Mouse (Mus musculus): Measurements from ENCODE around the gene Slc25a17. TPM values are rescaled to one million over a fixed set of nuclear protein-coding genes. Genes with fewer than 3 reads are reported as not detected.
A peak's percentile ranks its signal among the peaks of the same experiment; 100 is the strongest.

Slc25a17 gene
- polyA plus RNA-seq, 1 experiment from 2014 or later, result 148 TPM

DNA sequence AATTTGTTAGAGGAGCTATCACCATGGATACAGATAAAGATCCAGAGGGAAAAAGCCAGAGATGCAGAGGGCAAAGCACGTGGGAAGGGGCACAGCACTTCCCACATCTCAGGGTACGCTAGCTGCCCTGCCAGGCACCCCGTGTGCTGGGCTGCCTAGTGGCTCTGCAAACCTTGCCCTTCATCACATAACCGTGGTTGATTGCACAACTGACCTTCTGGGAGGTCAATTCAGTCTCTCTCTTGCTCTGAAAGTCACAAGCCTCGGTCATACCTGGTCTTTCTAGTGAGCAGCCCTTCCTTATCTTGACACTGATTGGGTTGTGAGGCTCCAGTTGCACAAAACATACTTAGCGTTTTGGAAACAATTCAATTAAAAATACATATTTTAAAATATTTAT, 62.4 kb downstream of the Slc25a17 start:
- H3K4me3 ChIP-seq (ENCODE audit: low read length), result no peak overlapping the region
- no peak overlapping the region for H3K9ac ChIP-seq (replicated peaks; ENCODE audit: low read length)
- 0 out of 2 replicates have a peak, but pooled peaks cover 2% of the 10 kb centered on the region for H3K9me3 ChIP-seq (ENCODE audit: low read length)
- peaks cover 18% of the 10 kb centered on the region for H3K4me1 ChIP-seq (ENCODE audit: insufficient read depth, low read length)
- H3K36me3 ChIP-seq (ENCODE audit: insufficient read depth, low read length), result no peaks in the 10 kb centered on the region
- WGBS, result 75% methylated on average over 6 of the region's 6 CpGs
- H3K27ac ChIP-seq (ENCODE audit: low read length), result no peak overlapping the region
- no peaks in the 10 kb centered on the region for H3K27me3 ChIP-seq (ENCODE audit: insufficient read depth, low read length)
- ATAC-seq (ENCODE audit: low FRiP score, low TSS enrichment), result no peak
- H3K4me2 ChIP-seq (replicated peaks; ENCODE audit: low read depth, low read length), result no peak overlapping the region

DNA sequence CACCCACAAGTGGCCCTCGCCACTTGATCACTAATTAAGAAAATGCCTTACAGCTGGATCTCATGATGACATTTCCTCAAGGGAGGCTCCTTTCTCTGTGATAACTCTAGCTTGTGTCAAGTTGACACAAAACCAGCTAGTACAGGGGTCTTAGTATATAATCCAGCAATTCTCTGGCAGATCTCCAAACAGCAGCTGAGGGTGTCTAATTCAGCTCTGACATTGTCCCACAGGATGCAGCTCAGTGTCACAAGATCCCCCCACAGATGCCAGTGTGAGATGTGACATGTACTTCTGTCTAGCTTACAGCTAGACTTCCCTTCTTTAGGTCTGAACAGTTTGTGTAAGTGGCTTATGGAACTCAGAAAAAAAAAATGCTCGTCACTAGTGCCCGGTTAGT, 63.1 kb downstream of the Slc25a17 start:
- Histone ChIP-seq H3K27me3 (ENCODE audit: insufficient read depth, low read length) (no peaks in the 10 kb centered on the region), H3K9ac (replicated peaks; ENCODE audit: low read length) (no peak overlapping the region), H3K4me3 (ENCODE audit: low read length) (no peak overlapping the region), H3K36me3 (ENCODE audit: insufficient read depth, low read length) (no peaks in the 10 kb centered on the region), H3K4me2 (replicated peaks; ENCODE audit: low read depth, low read length) (no peak overlapping the region), H3K9me3 (ENCODE audit: low read length) (no peaks in the 10 kb centered on the region), H3K27ac (ENCODE audit: low read length) (no peak overlapping the region), H3K4me1 (ENCODE audit: insufficient read depth, low read length) (peaks cover 18% of the 10 kb centered on the region)
- no peak for ATAC-seq (ENCODE audit: low FRiP score, low TSS enrichment)
- 82% methylated on average over 3 of the region's 3 CpGs for WGBS

DNA sequence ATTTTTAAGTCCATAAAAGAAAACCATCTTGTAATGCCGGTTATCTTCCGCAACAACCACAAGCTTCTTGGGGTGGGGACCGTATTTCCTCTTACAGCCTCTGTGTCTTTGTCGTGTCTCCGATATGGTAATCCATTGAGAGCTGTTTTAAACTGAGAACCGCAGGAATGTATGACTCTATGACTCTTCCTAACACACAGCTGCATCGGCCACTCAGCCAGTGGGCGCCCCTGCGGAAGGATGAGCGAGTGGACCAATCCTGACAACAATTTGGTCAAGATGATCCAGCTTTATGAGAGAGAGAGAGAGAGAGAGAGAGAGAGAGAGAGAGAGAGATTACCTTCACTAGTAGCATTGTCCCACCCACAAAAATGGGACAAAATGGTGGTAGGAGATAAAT, 65.7 kb downstream of the Slc25a17 start:
- no peaks in the 10 kb centered on the region for H3K9me3 ChIP-seq (ENCODE audit: low read length)
- H3K36me3 ChIP-seq (ENCODE audit: insufficient read depth, low read length), result no peaks in the 10 kb centered on the region
- no peak overlapping the region for H3K4me2 ChIP-seq (replicated peaks; ENCODE audit: low read depth, low read length)
- 94% methylated on average over 10 of the region's 10 CpGs for WGBS
- no peak overlapping the region for H3K4me3 ChIP-seq (ENCODE audit: low read length)
- H3K9ac ChIP-seq (replicated peaks; ENCODE audit: low read length), result no peak overlapping the region
- no peak for ATAC-seq (ENCODE audit: low FRiP score, low TSS enrichment)
- H3K27me3 ChIP-seq (ENCODE audit: insufficient read depth, low read length), result no peaks in the 10 kb centered on the region
- H3K27ac ChIP-seq (ENCODE audit: low read length), result no peak overlapping the region
- H3K4me1 ChIP-seq (ENCODE audit: insufficient read depth, low read length), result no peaks in the 10 kb centered on the region

- Histone ChIP-seq H3K36me3 (ENCODE audit: insufficient read depth, low read length) (no peaks in the 10 kb centered on the region), H3K4me1 (ENCODE audit: insufficient read depth, low read length) (no peaks in the 10 kb centered on the region), H3K4me2 (replicated peaks; ENCODE audit: low read depth, low read length) (no peak overlapping the region), H3K4me3 (ENCODE audit: low read length) (no peak overlapping the region), H3K9ac (replicated peaks; ENCODE audit: low read length) (no peak overlapping the region), H3K27ac (ENCODE audit: low read length) (no peak overlapping the region), H3K9me3 (ENCODE audit: low read length) (no peaks in the 10 kb centered on the region), H3K27me3 (ENCODE audit: insufficient read depth, low read length) (no peaks in the 10 kb centered on the region)
- WGBS, result 84% methylated on average over 12 of the region's 12 CpGs
- ATAC-seq (ENCODE audit: low FRiP score, low TSS enrichment), result no peak
Observed at GRCm38 (mm10) chr15:81294386-81294785, 66.2 kb downstream of the Slc25a17 start.

DNA sequence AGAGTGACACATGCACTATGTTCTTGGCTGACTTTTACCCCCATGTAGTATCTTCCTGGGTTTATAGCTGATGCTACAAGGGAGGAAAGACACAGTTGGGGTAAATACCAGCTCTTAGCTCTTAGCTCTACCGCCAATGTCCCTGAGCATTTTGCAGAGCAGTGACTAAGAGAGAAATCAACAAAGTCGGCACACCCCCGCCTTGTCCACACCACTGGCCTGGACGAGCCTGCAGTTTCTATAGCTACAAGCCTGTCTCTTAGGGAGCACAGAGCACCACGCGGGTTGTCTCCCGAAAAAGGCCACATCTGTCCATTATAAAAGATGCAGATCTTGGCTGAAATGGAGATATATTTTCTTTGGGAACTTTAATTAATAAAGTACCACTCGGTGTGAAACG, 69.9 kb downstream of the Slc25a17 start:
- Histone ChIP-seq H3K9ac (replicated peaks; ENCODE audit: low read length) (no peak overlapping the region), H3K36me3 (ENCODE audit: insufficient read depth, low read length) (no peaks in the 10 kb centered on the region), H3K4me3 (ENCODE audit: low read length) (no peak overlapping the region), H3K9me3 (ENCODE audit: low read length) (no peaks in the 10 kb centered on the region), H3K27me3 (ENCODE audit: insufficient read depth, low read length) (no peaks in the 10 kb centered on the region), H3K4me1 (ENCODE audit: insufficient read depth, low read length) (no peaks in the 10 kb centered on the region), H3K27ac (ENCODE audit: low read length) (no peak overlapping the region), H3K4me2 (replicated peaks; ENCODE audit: low read depth, low read length) (no peak overlapping the region)
- ATAC-seq (ENCODE audit: low FRiP score, low TSS enrichment), result no peak
- WGBS, result 85% methylated on average over 9 of the region's 9 CpGs

GRCm38 (mm10) chr15:81290230-81290629, 70.4 kb downstream of the Slc25a17 start:
- H3K9ac ChIP-seq (replicated peaks; ENCODE audit: low read length), result no peak overlapping the region
- H3K4me1 ChIP-seq (ENCODE audit: insufficient read depth, low read length), result no peaks in the 10 kb centered on the region
- no peaks in the 10 kb centered on the region for H3K9me3 ChIP-seq (ENCODE audit: low read length)
- no peak overlapping the region for H3K4me2 ChIP-seq (replicated peaks; ENCODE audit: low read depth, low read length)
- no peak overlapping the region for H3K27ac ChIP-seq (ENCODE audit: low read length)
- no peaks in the 10 kb centered on the region for H3K36me3 ChIP-seq (ENCODE audit: insufficient read depth, low read length)
- H3K27me3 ChIP-seq (ENCODE audit: insufficient read depth, low read length), result no peaks in the 10 kb centered on the region
- no peak for ATAC-seq (ENCODE audit: low FRiP score, low TSS enrichment)
- 89% methylated on average over 4 of the region's 4 CpGs for WGBS
- H3K4me3 ChIP-seq (ENCODE audit: low read length), result no peak overlapping the region

DNA sequence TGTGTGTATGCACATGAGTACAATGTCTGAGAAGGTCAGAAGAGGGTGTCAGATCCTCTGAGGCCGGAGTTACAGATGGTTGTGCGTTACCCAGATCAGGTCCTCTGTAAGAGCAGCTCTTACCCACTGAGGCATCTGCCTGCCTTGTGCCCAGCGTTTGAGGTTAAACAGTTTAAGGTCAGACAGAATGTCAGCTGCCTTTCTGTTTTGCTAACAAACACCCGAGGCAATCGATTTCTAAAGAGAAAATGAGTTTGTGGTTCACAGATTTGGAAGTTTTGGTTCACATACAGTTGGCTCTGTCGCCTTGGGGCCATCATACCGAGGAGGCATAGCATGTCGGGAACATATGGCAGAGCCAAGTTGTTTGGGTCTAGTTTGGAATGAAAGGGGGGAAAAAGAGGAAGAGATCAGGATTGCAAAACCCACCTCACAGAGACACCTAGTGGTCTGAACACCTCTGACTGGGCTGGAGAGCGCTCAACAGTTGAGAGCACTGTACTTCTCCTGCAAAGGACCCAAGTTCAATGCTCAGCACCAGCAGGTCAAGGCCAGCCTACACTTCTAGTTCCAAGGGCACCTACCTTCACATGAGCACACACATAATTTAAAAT, 76.4 kb downstream of the Slc25a17 start:
- H3K4me2 ChIP-seq (replicated peaks; ENCODE audit: low read depth, low read length), result no peak overlapping the region
- no peak overlapping the region for H3K4me3 ChIP-seq (ENCODE audit: low read length)
- ATAC-seq (ENCODE audit: low FRiP score, low TSS enrichment), result no peak
- no peak overlapping the region for H3K27ac ChIP-seq (ENCODE audit: low read length)
- H3K36me3 ChIP-seq (ENCODE audit: insufficient read depth, low read length), result no peaks in the 10 kb centered on the region
- 67% methylated on average over 9 of the region's 9 CpGs for WGBS
- H3K9me3 ChIP-seq (ENCODE audit: low read length), result no peaks in the 10 kb centered on the region
- H3K9ac ChIP-seq (replicated peaks; ENCODE audit: low read length), result no peak overlapping the region
- H3K27me3 ChIP-seq (ENCODE audit: insufficient read depth, low read length), result no peaks in the 10 kb centered on the region
- H3K4me1 ChIP-seq (ENCODE audit: insufficient read depth, low read length), result 0 out of 2 replicates have a peak, but pooled peaks cover 6% of the 10 kb centered on the region

GRCm38 (mm10) chr15:81278699-81279098, 81.9 kb downstream of the Slc25a17 start:
- ATAC-seq (ENCODE audit: low FRiP score, low TSS enrichment), result no peak
- Histone ChIP-seq H3K4me3 (ENCODE audit: low read length) (no peak overlapping the region), H3K27me3 (ENCODE audit: insufficient read depth, low read length) (no peaks in the 10 kb centered on the region), H3K27ac (ENCODE audit: low read length) (peak overlapping the region; percentile 65), H3K9me3 (ENCODE audit: low read length) (no peaks in the 10 kb centered on the region), H3K4me2 (replicated peaks; ENCODE audit: low read depth, low read length) (no peak overlapping the region), H3K36me3 (ENCODE audit: insufficient read depth, low read length) (no peaks in the 10 kb centered on the region), H3K9ac (replicated peaks; ENCODE audit: low read length) (no peak overlapping the region), H3K4me1 (ENCODE audit: insufficient read depth, low read length) (peaks cover 29% of the 10 kb centered on the region)
- 49% methylated on average over 6 of the region's 6 CpGs for WGBS

- Histone ChIP-seq H3K27ac (ENCODE audit: low read length) (peak overlapping the region; percentile 88), H3K27me3 (ENCODE audit: insufficient read depth, low read length) (no peaks in the 10 kb centered on the region), H3K9ac (replicated peaks; ENCODE audit: low read length) (no peak overlapping the region), H3K4me2 (replicated peaks; ENCODE audit: low read depth, low read length) (peak overlapping the region; percentile 19; the same call in 1 of the 2 replicates), H3K4me1 (ENCODE audit: insufficient read depth, low read length) (peaks cover 32% of the 10 kb centered on the region), H3K36me3 (ENCODE audit: insufficient read depth, low read length) (no peaks in the 10 kb centered on the region), H3K4me3 (ENCODE audit: low read length) (no peak overlapping the region), H3K9me3 (ENCODE audit: low read length) (no peaks in the 10 kb centered on the region)
- ATAC-seq (ENCODE audit: low FRiP score, low TSS enrichment), result peak; percentile 97
- WGBS, result 12% methylated on average over 11 of the region's 11 CpGs
Observed at GRCm38 (mm10) chr15:81277928-81278327, 82.7 kb downstream of the Slc25a17 start.

DNA sequence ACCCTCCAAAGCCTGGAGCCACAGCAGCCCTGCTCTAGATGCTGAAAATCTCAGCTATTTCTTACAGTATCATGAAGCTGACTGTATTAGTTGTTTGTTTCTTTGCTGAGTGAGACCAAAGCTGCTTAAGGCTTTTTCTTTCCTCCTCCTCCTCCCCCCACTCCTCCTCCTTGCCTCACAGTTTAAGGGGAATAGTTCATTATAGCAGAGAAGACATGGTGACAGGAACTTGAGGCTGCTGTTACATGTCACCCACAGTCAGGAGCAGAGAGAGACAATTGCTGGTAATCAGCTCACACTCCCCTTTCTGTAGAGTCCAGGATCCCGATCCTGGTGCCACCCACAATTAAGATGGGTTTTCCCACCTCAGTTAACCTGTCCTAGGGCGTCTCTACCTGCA, 87.3 kb downstream of the Slc25a17 start:
- H3K9me3 ChIP-seq (ENCODE audit: low read length), result no peaks in the 10 kb centered on the region
- 60% methylated on average over 2 of the region's 2 CpGs for WGBS
- no peak for ATAC-seq (ENCODE audit: low FRiP score, low TSS enrichment)
- H3K9ac ChIP-seq (replicated peaks; ENCODE audit: low read length), result no peak overlapping the region
- no peaks in the 10 kb centered on the region for H3K27me3 ChIP-seq (ENCODE audit: insufficient read depth, low read length)
- peaks cover 32% of the 10 kb centered on the region for H3K4me1 ChIP-seq (ENCODE audit: insufficient read depth, low read length)
- H3K4me3 ChIP-seq (ENCODE audit: low read length), result no peak overlapping the region
- H3K4me2 ChIP-seq (replicated peaks; ENCODE audit: low read depth, low read length), result no peak overlapping the region
- no peak overlapping the region for H3K27ac ChIP-seq (ENCODE audit: low read length)
- no peaks in the 10 kb centered on the region for H3K36me3 ChIP-seq (ENCODE audit: insufficient read depth, low read length)
